Mouse (Mus musculus) megakaryocyte, embryonic 14.5 days (primary cell): Measurements from ENCODE around the gene Trank1.

Experiments
- FLI1 ChIP-seq: IDR thresholded peaks from 2 replicates; pipeline ENCODE4 v1.6.1; 2012; ENCODE audit warnings: low read length, inconsistent platforms, mixed read lengths
- GATA1 ChIP-seq: IDR thresholded peaks from 3 replicates; pipeline ENCODE4 v1.6.1; 2012; ENCODE audit warnings: mixed read lengths, low read length, inconsistent platforms, borderline replicate concordance

DNA sequence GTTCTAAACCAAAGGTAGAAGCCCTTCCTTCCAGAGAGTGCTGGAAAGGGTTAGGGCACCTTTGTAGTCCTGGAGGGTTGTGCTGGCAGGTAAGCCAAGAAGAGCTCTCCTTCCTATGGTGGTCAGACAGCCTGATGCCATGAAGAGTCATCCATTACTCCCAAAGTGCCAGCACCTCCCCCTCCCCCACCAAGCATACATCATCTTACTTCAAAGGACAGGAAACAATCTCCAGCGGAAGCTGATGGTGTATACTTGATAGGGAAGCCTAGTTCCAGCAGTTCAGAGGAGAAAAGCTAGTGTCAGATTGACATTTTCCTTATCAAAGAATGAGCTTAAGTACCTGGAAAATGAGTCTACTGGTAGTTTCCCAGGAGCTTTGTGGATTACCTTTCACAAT is 36.4 kb upstream of the Trank1 start:
- TF ChIP-seq GATA1 = no peak
- no peak for TF ChIP-seq FLI1
